ENCODE assay signal across 16 mouse cellular contexts in genomic region chr6:141499511-141499910, GRCm38 (mm10). TPM values are rescaled to one million over a fixed set of nuclear protein-coding genes. Genes with fewer than 3 reads are reported as not detected.
DNase-seq lines count a peak whose midpoint lies in the region; ATAC-seq and TF ChIP-seq lines count a peak whose summit lies in the region.
"Had no signal": no experiment of that assay in that cellular context is flagged by ENCODE, and none has a peak within 500 bp of the region (broad histone marks: within the 10 kb centered on the region; RNA-seq: fewer than 3 reads in every experiment).

No protein-coding gene starts in this region.

- H3K9me3 ChIP-seq in hindbrain, postnatal 0 days (ENCODE audit: low read length): no peaks in the 10 kb centered on the region
- H3K9me3 ChIP-seq in hindbrain, embryonic 10.5 days: no peaks in the 10 kb centered on the region
- no peaks in the 10 kb centered on the region for H3K9me3 ChIP-seq in lung, postnatal 0 days (ENCODE audit: low read length)
- no peaks in the 10 kb centered on the region for H3K9me3 ChIP-seq in MEL (replicated peaks; ENCODE audit: insufficient read depth, low read length)
- H3K9me3 ChIP-seq: embryonic facial prominence, embryonic 12.5 days; forebrain, embryonic 10.5 days; heart, embryonic 15.5 days; hindbrain, embryonic 15.5 days; stomach, embryonic 15.5 days had no signal

- TF ChIP-seq EP300 in lung, postnatal 0 days (IDR thresholded peaks at IDR 0.05): no peak
- TF ChIP-seq EP300 in MEL (IDR thresholded peaks at IDR 0.05; ENCODE audit: low read depth in 1 of 2, low read length in 2 of 2): no peak

- peak; percentile 31 for TF ChIP-seq CTCF in hindbrain, postnatal 0 days (IDR thresholded peaks at IDR 0.05; ENCODE audit: low read depth)
- peak; percentile 54 for TF ChIP-seq CTCF in lung, postnatal 0 days (IDR thresholded peaks at IDR 0.05)
- TF ChIP-seq CTCF in MEL (IDR thresholded peaks at IDR 0.05 in 2 of 3, conservative IDR thresholded peaks at IDR 0.05 in 1 of 3; ENCODE audit: control insufficient read depth in 1 of 3, insufficient read depth in 1 of 3, low read depth in 2 of 3, low read length in 3 of 3, poor library complexity in 1 of 3, severe bottlenecking in 1 of 3): peak in 2 of 3 experiments; percentile 24 to 26; a peak in 3 of 6 replicates
- TF ChIP-seq CTCF in cortical plate, adult 2 months (IDR thresholded peaks at IDR 0.05; ENCODE audit: extremely low read depth, insufficient read depth, low read length): peak; percentile 44

- TF ChIP-seq POLR2A in MEL (IDR thresholded peaks at IDR 0.05; ENCODE audit: control insufficient read depth in 1 of 2, insufficient read depth in 1 of 2, low read depth in 1 of 2, low read length in 2 of 2, poor library complexity in 1 of 2): no peak
- no peak for TF ChIP-seq POLR2A in cortical plate, adult 2 months (IDR thresholded peaks at IDR 0.05; ENCODE audit: extremely low read depth, insufficient read depth, low read length)

- no peak overlapping the region for H3K4me2 ChIP-seq in hindbrain, postnatal 0 days (ENCODE audit: low read depth, low read length)
- no peak overlapping the region for H3K4me2 ChIP-seq in lung, postnatal 0 days (replicated peaks; ENCODE audit: low read depth, low read length)
- H3K4me2 ChIP-seq: embryonic facial prominence, embryonic 12.5 days; heart, embryonic 15.5 days; hindbrain, embryonic 15.5 days; stomach, embryonic 15.5 days had no signal

- no peak overlapping the region for H3K4me3 ChIP-seq in hindbrain, postnatal 0 days (ENCODE audit: low read length)
- no peak overlapping the region for H3K4me3 ChIP-seq in hindbrain, embryonic 10.5 days
- H3K4me3 ChIP-seq in lung, postnatal 0 days (ENCODE audit: low read depth, low read length): no peak overlapping the region
- H3K4me3 ChIP-seq in MEL (ENCODE audit: control insufficient read depth in 1 of 2, insufficient read depth in 1 of 2, low read depth in 2 of 2, low read length in 2 of 2): no peak overlapping the region
- no peak overlapping the region for H3K4me3 ChIP-seq in cortical plate, adult 2 months (ENCODE audit: insufficient read depth, low read length)
- H3K4me3 ChIP-seq: embryonic facial prominence, embryonic 12.5 days; forebrain, embryonic 10.5 days; heart, embryonic 15.5 days; hindbrain, embryonic 15.5 days; stomach, embryonic 15.5 days had no signal

- no peak overlapping the region for H3K27ac ChIP-seq in hindbrain, postnatal 0 days
- no peak overlapping the region for H3K27ac ChIP-seq in hindbrain, embryonic 10.5 days
- H3K27ac ChIP-seq in lung, postnatal 0 days (ENCODE audit: low read length): no peak overlapping the region
- H3K27ac ChIP-seq in MEL (ENCODE audit: control insufficient read depth, low read depth, low read length): no peak overlapping the region
- H3K27ac ChIP-seq in cortical plate, adult 2 months (ENCODE audit: insufficient read depth, low read length): no peak overlapping the region
- H3K27ac ChIP-seq: embryonic facial prominence, embryonic 12.5 days; forebrain, embryonic 10.5 days; heart, embryonic 15.5 days; hindbrain, embryonic 15.5 days; stomach, embryonic 15.5 days had no signal

- H3K9ac ChIP-seq in hindbrain, postnatal 0 days (replicated peaks; ENCODE audit: low read length): no peak overlapping the region
- H3K9ac ChIP-seq in lung, postnatal 0 days (replicated peaks; ENCODE audit: low read depth): no peak overlapping the region
- H3K9ac ChIP-seq in MEL (ENCODE audit: control insufficient read depth, low read depth, low read length, poor library complexity, severe bottlenecking): no peak overlapping the region
- H3K9ac ChIP-seq: embryonic facial prominence, embryonic 12.5 days; heart, embryonic 15.5 days; hindbrain, embryonic 15.5 days; stomach, embryonic 15.5 days had no signal

- H3K4me1 ChIP-seq in hindbrain, postnatal 0 days (ENCODE audit: insufficient read depth, low read length): 0 out of 2 replicates have a peak, but pooled peaks cover 3% of the 10 kb centered on the region
- peaks cover 18% of the 10 kb centered on the region for H3K4me1 ChIP-seq in hindbrain, embryonic 10.5 days (replicated peaks)
- H3K4me1 ChIP-seq in lung, postnatal 0 days (ENCODE audit: insufficient read depth, low read depth, low read length): no peaks in the 10 kb centered on the region
- no peaks in the 10 kb centered on the region for H3K4me1 ChIP-seq in MEL (ENCODE audit: control insufficient read depth in 1 of 2, insufficient read depth in 2 of 2, low read length in 2 of 2)
- peaks cover 2% of the 10 kb centered on the region; the same call in 1 of the 2 replicates for H3K4me1 ChIP-seq in cortical plate, adult 2 months (ENCODE audit: control insufficient read depth, insufficient read depth, low read length)
- H3K4me1 ChIP-seq: heart, embryonic 15.5 days; stomach, embryonic 15.5 days had no signal

- peak; percentile 52; the same call in 1 of the 2 replicates for ATAC-seq in hindbrain, postnatal 0 days
- no peak for ATAC-seq in lung, postnatal 0 days

- TF ChIP-seq RAD21 in MEL (IDR thresholded peaks at IDR 0.05; ENCODE audit: low read depth, low read length): peak; percentile 21

- H3K79me2 ChIP-seq in MEL (ENCODE audit: control insufficient read depth, insufficient read depth, low read length, poor library complexity): no peaks in the 10 kb centered on the region

- no peak for DNase-seq in hindbrain, postnatal 0 days (ENCODE audit: low spot score)
- no peak for DNase-seq in hindbrain, embryonic 10.5 days (ENCODE audit: low spot score)
- no peak for DNase-seq in lung, postnatal 0 days (ENCODE audit: low spot score)
- no peak for DNase-seq in lung, postnatal 10 days
- DNase-seq in MEL (ENCODE audit: low read depth, low spot score): peak; percentile 1
- DNase-seq in right cerebral cortex, postnatal 14 days: no peak
- no peak for DNase-seq in retina, embryonic 14.5 days (ENCODE audit: low spot score)
- DNase-seq: cerebellum, postnatal 10 days; gastrocnemius, postnatal 14 days; kidney, postnatal 10 days had no signal

- H3K27me3 ChIP-seq in hindbrain, postnatal 0 days (ENCODE audit: insufficient read depth, low read length): no peaks in the 10 kb centered on the region
- H3K27me3 ChIP-seq in hindbrain, embryonic 10.5 days (ENCODE audit: insufficient read depth, poor library complexity, severe bottlenecking): no peaks in the 10 kb centered on the region
- H3K27me3 ChIP-seq in lung, postnatal 0 days (replicated peaks; ENCODE audit: insufficient read depth, low read length): no peaks in the 10 kb centered on the region
- no peaks in the 10 kb centered on the region for H3K27me3 ChIP-seq in MEL (ENCODE audit: control insufficient read depth in 1 of 2, insufficient read depth in 2 of 2, low read length in 2 of 2)
- H3K27me3 ChIP-seq: embryonic facial prominence, embryonic 12.5 days; heart, embryonic 15.5 days; stomach, embryonic 15.5 days had no signal

- no peaks in the 10 kb centered on the region for H3K36me3 ChIP-seq in hindbrain, postnatal 0 days (ENCODE audit: insufficient read depth, low read length)
- H3K36me3 ChIP-seq in hindbrain, embryonic 10.5 days: no peaks in the 10 kb centered on the region
- no peaks in the 10 kb centered on the region for H3K36me3 ChIP-seq in lung, postnatal 0 days (ENCODE audit: insufficient read depth, low read length)
- H3K36me3 ChIP-seq in MEL (ENCODE audit: control insufficient read depth in 1 of 2, insufficient read depth in 2 of 2, low read length in 2 of 2): no peaks in the 10 kb centered on the region
- H3K36me3 ChIP-seq: embryonic facial prominence, embryonic 12.5 days; forebrain, embryonic 10.5 days; hindbrain, embryonic 15.5 days had no signal

TF ChIP-seq in MEL, 35 proteins besides CTCF, POLR2A, EP300 and RAD21:
- TF ChIP-seq MYB (IDR thresholded peaks at IDR 0.05; ENCODE audit: low read depth, low read length) (no peak), CHD2 (IDR thresholded peaks at IDR 0.05; ENCODE audit: low read length) (no peak), SMC3 (IDR thresholded peaks at IDR 0.05; ENCODE audit: low read depth, low read length) (peak; percentile 24; the same call in 1 of the 2 replicates), GATA1 (IDR thresholded peaks at IDR 0.05; ENCODE audit: low read depth, low read length) (no peak)

RNA-seq across cellular contexts. Expression of gene Slco1c1, which starts 24.7 kb away (rescaled TPM):
- total RNA-seq in hindbrain, postnatal 0 days (2014; rRNA removed): 22.8 and 27.7 TPM in 2 replicates
- polyA plus RNA-seq in hindbrain, postnatal 0 days (2015; fragmentation: Nextera tagmentation; extraction: Ambion mirVana): 27.2 and 27.7 TPM in 2 replicates
- 0.68 and 2.6 TPM in 2 replicates for polyA plus RNA-seq in hindbrain, embryonic 10.5 days (2016; fragmentation: Nextera tagmentation; extraction: Ambion mirVana)
- polyA plus RNA-seq in lung, postnatal 0 days (2015; fragmentation: Nextera tagmentation; extraction: Ambion mirVana): 0.07 and 0.17 TPM in 2 replicates
- not detected in 2 replicates for total RNA-seq in MEL (2012; rRNA removed)
- not detected for polyA plus RNA-seq in MEL (2012; ENCODE audit: insufficient read depth in 1 of 2, insufficient read length in 2 of 2, low read depth in 1 of 2, low replicate concordance in 2 of 2, missing spikeins in 1 of 2)
- 55.8 and 56.1 TPM in 2 replicates for polyA plus RNA-seq in cortical plate, adult 2 months (2012; rRNA removed)
